Comparison of ENCODE assay signal across 8 mouse cellular contexts in genomic region chr15:82016830-82017229, GRCm38 (mm10). TPM values are rescaled to one million over a fixed set of nuclear protein-coding genes. Genes with fewer than 3 reads are reported as not detected.
DNase-seq lines count a peak whose midpoint lies in the region; ATAC-seq and TF ChIP-seq lines count a peak whose summit lies in the region.

No protein-coding gene starts in this region.

- ATAC-seq in heart, postnatal 0 days (ENCODE audit: insufficient read depth, low read depth): no peak
- ATAC-seq in hindbrain, embryonic 12.5 days (ENCODE audit: low FRiP score): no peak
- ATAC-seq in midbrain, embryonic 13.5 days: no peak

- TF ChIP-seq POLR2A in bone marrow, adult 2 months (IDR thresholded peaks at IDR 0.05; ENCODE audit: borderline replicate concordance, control insufficient read depth, low read depth, low read length): no peak

- H3K9ac ChIP-seq in heart, postnatal 0 days (replicated peaks; ENCODE audit: low read depth, low read length): peak overlapping the region; percentile 71
- H3K9ac ChIP-seq in hindbrain, embryonic 12.5 days: peak overlapping the region; percentile 95
- H3K9ac ChIP-seq in midbrain, embryonic 13.5 days (replicated peaks): peak overlapping the region; percentile 79

- TF ChIP-seq CTCF in heart, postnatal 0 days (IDR thresholded peaks at IDR 0.05; ENCODE audit: low read depth): no peak
- TF ChIP-seq CTCF in bone marrow, adult 2 months (IDR thresholded peaks at IDR 0.05; ENCODE audit: control insufficient read depth, insufficient read depth, low read length): no peak

- peak overlapping the region; percentile 73 for H3K27ac ChIP-seq in heart, postnatal 0 days (ENCODE audit: low read depth)
- H3K27ac ChIP-seq in bone marrow, adult 2 months (ENCODE audit: control insufficient read depth, insufficient read depth, low read depth, low read length, poor library complexity): peak overlapping the region; percentile 19
- H3K27ac ChIP-seq in hindbrain, embryonic 12.5 days: peak overlapping the region; percentile 77; the same call in 1 of the 2 replicates
- peak overlapping the region; percentile 80 for H3K27ac ChIP-seq in midbrain, embryonic 13.5 days

- H3K27me3 ChIP-seq in heart, postnatal 0 days (ENCODE audit: control insufficient read depth, insufficient read depth, low read length): no peaks in the 10 kb centered on the region
- H3K27me3 ChIP-seq in hindbrain, embryonic 12.5 days: no peaks in the 10 kb centered on the region
- H3K27me3 ChIP-seq in midbrain, embryonic 13.5 days: no peaks in the 10 kb centered on the region

- H3K4me2 ChIP-seq in heart, postnatal 0 days (ENCODE audit: low read depth, low read length): peak overlapping the region; percentile 92
- peak overlapping the region; percentile 80 for H3K4me2 ChIP-seq in hindbrain, embryonic 12.5 days (replicated peaks)
- H3K4me2 ChIP-seq in midbrain, embryonic 13.5 days (replicated peaks): peak overlapping the region; percentile 96

- H3K4me1 ChIP-seq in heart, postnatal 0 days (ENCODE audit: control insufficient read depth, insufficient read depth): peaks cover 5% of the 10 kb centered on the region; the same call in 1 of the 2 replicates
- H3K4me1 ChIP-seq in bone marrow, adult 2 months (ENCODE audit: control insufficient read depth, insufficient read depth, low read length): no peaks in the 10 kb centered on the region; the same call in 1 of the 2 replicates
- peaks cover 20% of the 10 kb centered on the region for H3K4me1 ChIP-seq in hindbrain, embryonic 12.5 days
- H3K4me1 ChIP-seq in midbrain, embryonic 13.5 days (replicated peaks): peaks cover 32% of the 10 kb centered on the region

- H3K4me3 ChIP-seq in heart, postnatal 0 days (ENCODE audit: low read depth, low read length): peak overlapping the region; percentile 73
- peak overlapping the region; percentile 79 for H3K4me3 ChIP-seq in bone marrow, adult 2 months (replicated peaks; ENCODE audit: control insufficient read depth, low read depth, low read length)
- H3K4me3 ChIP-seq in hindbrain, embryonic 12.5 days: peak overlapping the region; percentile 89
- H3K4me3 ChIP-seq in midbrain, embryonic 13.5 days (replicated peaks): peak overlapping the region; percentile 85

- H3K36me3 ChIP-seq in heart, postnatal 0 days (replicated peaks; ENCODE audit: control insufficient read depth, insufficient read depth, low read length): peaks cover 21% of the 10 kb centered on the region
- peaks cover 18% of the 10 kb centered on the region for H3K36me3 ChIP-seq in hindbrain, embryonic 12.5 days
- H3K36me3 ChIP-seq in midbrain, embryonic 13.5 days: peaks cover 16% of the 10 kb centered on the region

- DNase-seq in heart, postnatal 0 days (ENCODE audit: low spot score): no peak
- no peak for DNase-seq in heart, postnatal 4 days
- DNase-seq in adrenal gland, postnatal 25 days: no peak
- no peak for DNase-seq in right cerebral cortex, postnatal 14 days
- no peak for DNase-seq in frontal cortex, postnatal 10 days (ENCODE audit: low spot score in 2 of 2)

- no peak for TF ChIP-seq EP300 in heart, postnatal 0 days (IDR thresholded peaks at IDR 0.05; ENCODE audit: low read depth)

- H3K9me3 ChIP-seq in heart, postnatal 0 days (replicated peaks; ENCODE audit: control insufficient read depth, low read length): no peaks in the 10 kb centered on the region
- no peaks in the 10 kb centered on the region for H3K9me3 ChIP-seq in hindbrain, embryonic 12.5 days (replicated peaks)
- no peaks in the 10 kb centered on the region for H3K9me3 ChIP-seq in midbrain, embryonic 13.5 days

- WGBS in heart, postnatal 0 days: 21% methylated on average over 6 of the region's 6 CpGs
- 2% methylated on average over 6 of the region's 6 CpGs for WGBS in bone marrow, adult 2 months
- 33% methylated on average over 6 of the region's 6 CpGs for WGBS in hindbrain, embryonic 12.5 days
- WGBS in midbrain, embryonic 13.5 days: 26% methylated on average over 6 of the region's 6 CpGs

RNA-seq across cellular contexts. Expression of gene Desi1, which starts 16.8 kb away (rescaled TPM):
- total RNA-seq in heart, postnatal 0 days (2014; rRNA removed; ENCODE audit: low replicate concordance): 9.0 and 13.6 TPM in 2 replicates
- 15.4 and 16.1 TPM in 2 replicates for polyA plus RNA-seq in heart, postnatal 0 days (2015; fragmentation: Nextera tagmentation; extraction: Ambion mirVana)
- total RNA-seq in heart, postnatal 4 days (2021): 10 to 100 TPM; 27.1 to 27.4 TPM
- 12.5 and 22.7 TPM in 2 replicates for polyA plus RNA-seq in bone marrow, adult 2 months (2011; ENCODE audit: insufficient read depth, insufficient read length, low replicate concordance, missing spikeins)
- polyA plus RNA-seq in hindbrain, embryonic 12.5 days (2016; fragmentation: Nextera tagmentation; extraction: Ambion mirVana): 41.4 and 42.3 TPM in 2 replicates
- polyA plus RNA-seq in midbrain, embryonic 13.5 days (2015; fragmentation: Nextera tagmentation; extraction: Ambion mirVana): 37.5 and 42.7 TPM in 2 replicates
- 80.3 and 81.7 TPM in 2 replicates for total RNA-seq in adrenal gland, postnatal 25 days (2021)

RNA-seq across cellular contexts. Expression of gene Xrcc6, which starts 29.2 kb away (rescaled TPM):
- total RNA-seq in heart, postnatal 0 days (2014; rRNA removed; ENCODE audit: low replicate concordance): 25.2 and 37.2 TPM in 2 replicates
- 36.8 and 39.0 TPM in 2 replicates for polyA plus RNA-seq in heart, postnatal 0 days (2015; fragmentation: Nextera tagmentation; extraction: Ambion mirVana)
- total RNA-seq in heart, postnatal 4 days (2021): 10 to 100 TPM; 26.6 to 27.4 TPM
- polyA plus RNA-seq in bone marrow, adult 2 months (2011; ENCODE audit: insufficient read depth, insufficient read length, low replicate concordance, missing spikeins): 60.8 and 96.2 TPM in 2 replicates
- 58.4 and 62.3 TPM in 2 replicates for polyA plus RNA-seq in hindbrain, embryonic 12.5 days (2016; fragmentation: Nextera tagmentation; extraction: Ambion mirVana)
- polyA plus RNA-seq in midbrain, embryonic 13.5 days (2015; fragmentation: Nextera tagmentation; extraction: Ambion mirVana): 42.8 and 46.0 TPM in 2 replicates
- 81.4 and 102 TPM in 2 replicates for total RNA-seq in adrenal gland, postnatal 25 days (2021)

RNA-seq across cellular contexts. Expression of gene Snu13, which starts 30.6 kb away (rescaled TPM):
- total RNA-seq in heart, postnatal 0 days (2014; rRNA removed; ENCODE audit: low replicate concordance): 204 and 222 TPM in 2 replicates
- 109 and 123 TPM in 2 replicates for polyA plus RNA-seq in heart, postnatal 0 days (2015; fragmentation: Nextera tagmentation; extraction: Ambion mirVana)
- total RNA-seq in heart, postnatal 4 days (2021): 10 to 100 TPM; 63.4 to 69.5 TPM
- polyA plus RNA-seq in bone marrow, adult 2 months (2011; ENCODE audit: insufficient read depth, insufficient read length, low replicate concordance, missing spikeins): 119 and 144 TPM in 2 replicates
- 169 and 192 TPM in 2 replicates for polyA plus RNA-seq in hindbrain, embryonic 12.5 days (2016; fragmentation: Nextera tagmentation; extraction: Ambion mirVana)
- polyA plus RNA-seq in midbrain, embryonic 13.5 days (2015; fragmentation: Nextera tagmentation; extraction: Ambion mirVana): 222 and 230 TPM in 2 replicates
- total RNA-seq in adrenal gland, postnatal 25 days (2021): 83.1 and 99.8 TPM in 2 replicates

RNA-seq across cellular contexts. Expression of gene 1700029P11Rik, which starts 36.5 kb away (rescaled TPM):
- not detected in 2 replicates for total RNA-seq in heart, postnatal 0 days (2014; rRNA removed; ENCODE audit: low replicate concordance)
- polyA plus RNA-seq in heart, postnatal 0 days (2015; fragmentation: Nextera tagmentation; extraction: Ambion mirVana): not detected in 2 replicates
- total RNA-seq in heart, postnatal 4 days (2021): not detected
- polyA plus RNA-seq in bone marrow, adult 2 months (2011; ENCODE audit: insufficient read depth, insufficient read length, low replicate concordance, missing spikeins): 3.0 TPM in 1 of 2 replicates, not detected in the other
- polyA plus RNA-seq in hindbrain, embryonic 12.5 days (2016; fragmentation: Nextera tagmentation; extraction: Ambion mirVana): not detected in 2 replicates
- not detected in 2 replicates for polyA plus RNA-seq in midbrain, embryonic 13.5 days (2015; fragmentation: Nextera tagmentation; extraction: Ambion mirVana)
- not detected in 2 replicates for total RNA-seq in adrenal gland, postnatal 25 days (2021)

RNA-seq across cellular contexts. Expression of gene 4930407I10Rik, which starts 42.1 kb away (rescaled TPM):
- total RNA-seq in heart, postnatal 0 days (2014; rRNA removed; ENCODE audit: low replicate concordance): not detected in 2 replicates
- not detected in 2 replicates for polyA plus RNA-seq in heart, postnatal 0 days (2015; fragmentation: Nextera tagmentation; extraction: Ambion mirVana)
- not detected for total RNA-seq in heart, postnatal 4 days (2021)
- not detected in 2 replicates for polyA plus RNA-seq in bone marrow, adult 2 months (2011; ENCODE audit: insufficient read depth, insufficient read length, low replicate concordance, missing spikeins)
- polyA plus RNA-seq in hindbrain, embryonic 12.5 days (2016; fragmentation: Nextera tagmentation; extraction: Ambion mirVana): not detected in 2 replicates
- not detected in 2 replicates for polyA plus RNA-seq in midbrain, embryonic 13.5 days (2015; fragmentation: Nextera tagmentation; extraction: Ambion mirVana)
- not detected in 2 replicates for total RNA-seq in adrenal gland, postnatal 25 days (2021)

Comparison
In these comparisons a context has a peak if more than half of its experiments do, and no peak if none do; other contexts are left out.
1. H3K27ac ChIP-seq: peak in every context shown above with its lines; median percentile 80 in midbrain, embryonic 13.5 days; 77 in hindbrain, embryonic 12.5 days; 73 in heart, postnatal 0 days; 19 in bone marrow, adult 2 months.